Mouse (Mus musculus): ENCODE results near the gene Epb41. TPM values are rescaled to one million over a fixed set of nuclear protein-coding genes. Genes with fewer than 3 reads are reported as not detected.

Gene Epb41
- polyA plus RNA-seq, 1 experiment, result 21.6 TPM

DNA sequence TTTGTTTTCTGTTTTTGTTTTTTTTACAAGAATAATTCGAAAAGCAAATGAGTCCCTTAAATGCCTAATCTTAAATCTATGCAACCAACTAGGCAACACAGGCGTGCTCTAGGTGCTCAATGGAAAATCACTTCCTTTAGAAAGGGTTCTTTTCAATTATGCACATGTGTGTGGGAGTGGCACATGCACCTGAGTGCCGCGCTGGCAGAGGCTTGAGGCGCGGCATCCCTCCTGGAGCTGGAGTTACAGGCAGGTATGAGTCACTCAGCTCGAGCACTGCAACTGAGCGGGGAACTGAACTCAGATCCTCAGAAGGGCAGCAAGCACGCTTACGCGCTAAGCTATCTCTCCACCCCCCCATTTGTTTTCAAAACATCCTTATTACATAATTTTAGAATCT lies 127.3 kb downstream of the Epb41 start:
- DNase-seq (ENCODE audit: low read depth, low spot score), result peak; percentile 31
- 36% methylated on average over 11 of the region's 11 CpGs for WGBS

DNA sequence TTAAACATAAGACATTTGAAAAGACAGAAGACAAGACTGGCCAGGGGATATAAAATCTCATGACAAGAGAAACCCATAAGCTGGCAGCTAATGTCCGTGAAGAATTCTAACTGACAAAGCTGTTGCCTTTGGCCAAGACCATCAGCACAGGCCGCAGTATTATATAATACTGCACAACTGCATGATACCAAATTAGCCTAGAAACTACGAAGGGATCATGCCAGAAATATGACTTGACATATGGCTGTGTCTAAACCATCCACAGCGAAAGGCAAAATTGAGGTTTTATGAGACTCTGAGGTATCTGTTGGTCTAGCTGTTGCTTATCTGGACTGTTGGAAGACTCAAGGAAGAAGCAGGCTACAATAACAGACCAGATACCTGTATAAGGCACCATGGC lies 134.3 kb downstream of the Epb41 start:
- 88% methylated on average over 4 of the region's 4 CpGs for WGBS
- DNase-seq (ENCODE audit: low read depth, low spot score), result no peak

DNA sequence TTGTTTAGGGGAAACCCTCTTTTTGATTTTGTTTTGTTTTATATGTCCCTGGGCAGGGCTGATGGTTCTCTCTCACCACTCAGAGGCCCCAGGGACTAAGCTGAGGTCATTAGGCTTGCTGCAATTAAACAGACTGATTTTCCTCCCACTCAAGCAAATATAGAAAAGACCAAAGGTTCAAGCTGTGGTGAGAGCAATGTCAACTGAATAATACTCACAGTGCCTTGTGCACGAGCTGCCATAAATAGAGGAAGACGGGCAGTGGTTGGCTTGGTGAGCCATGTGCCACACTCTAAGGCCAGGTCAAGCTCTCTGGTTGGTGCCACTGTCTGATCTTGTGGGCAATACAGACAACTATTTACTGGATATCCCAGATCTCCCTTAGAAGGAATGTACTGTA lies 135.7 kb downstream of the Epb41 start:
- WGBS, result 55% methylated on average over 2 of the region's 2 CpGs
- DNase-seq (ENCODE audit: low read depth, low spot score), result no peak

DNA sequence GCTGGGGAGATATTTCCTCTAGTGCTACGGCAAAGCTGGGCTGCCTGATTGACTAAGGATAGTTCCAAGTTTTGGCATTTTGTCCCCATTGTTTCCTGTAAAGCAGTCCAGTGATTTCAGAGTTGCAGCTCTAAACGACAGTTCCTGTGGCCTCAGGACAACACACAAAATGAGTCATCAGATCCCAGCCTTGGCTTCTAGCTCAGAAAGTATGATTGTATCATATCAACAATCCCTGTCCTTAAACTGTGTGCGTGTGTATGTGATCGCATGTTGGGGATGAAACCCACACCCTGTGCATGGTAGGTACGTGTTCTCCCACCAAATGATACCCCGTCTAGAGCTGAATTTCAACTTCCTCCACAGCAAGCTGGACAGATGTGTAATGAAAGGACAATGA lies 146.0 kb downstream of the Epb41 start:
- no peak for DNase-seq (ENCODE audit: low read depth, low spot score)
- 63% methylated on average over 6 of the region's 6 CpGs for WGBS

DNA sequence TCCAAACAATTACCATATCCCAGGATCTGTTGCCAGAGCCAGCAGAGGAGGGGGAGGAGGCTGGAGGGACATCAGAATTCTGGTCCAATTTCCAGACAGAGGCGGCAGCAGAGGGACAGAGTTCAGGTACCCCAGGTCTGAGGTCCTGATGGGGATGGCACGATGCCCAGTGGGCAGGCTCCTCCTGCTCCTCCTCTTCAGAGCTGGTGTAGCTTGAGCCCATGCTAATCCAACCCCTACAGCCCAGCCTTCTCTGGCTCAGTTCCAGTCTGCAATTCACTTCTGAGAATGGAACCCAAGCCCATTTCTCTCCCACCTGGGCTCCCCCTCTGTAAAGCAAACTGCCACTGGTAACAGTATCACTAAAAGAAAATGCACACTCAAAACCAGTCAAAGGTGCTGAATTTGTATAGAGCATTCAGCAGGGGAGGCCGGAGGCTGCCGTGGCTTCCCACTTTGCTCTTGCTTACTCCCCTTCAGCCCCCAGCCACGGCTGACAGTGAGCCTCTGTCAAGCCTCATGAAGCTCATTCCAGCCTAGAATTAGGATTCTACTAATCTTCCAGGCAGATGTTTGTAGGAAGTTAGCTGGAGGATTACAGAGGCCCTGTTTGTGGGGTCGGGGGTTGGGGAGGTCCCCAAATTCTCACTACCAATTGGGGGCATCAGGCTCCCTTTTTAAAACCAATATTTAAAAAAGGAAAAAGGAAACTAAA lies 150.9 kb downstream of the Epb41 start:
- 72% methylated on average over 6 of the region's 6 CpGs for WGBS
- DNase-seq (ENCODE audit: low read depth, low spot score), result no peak

DNA sequence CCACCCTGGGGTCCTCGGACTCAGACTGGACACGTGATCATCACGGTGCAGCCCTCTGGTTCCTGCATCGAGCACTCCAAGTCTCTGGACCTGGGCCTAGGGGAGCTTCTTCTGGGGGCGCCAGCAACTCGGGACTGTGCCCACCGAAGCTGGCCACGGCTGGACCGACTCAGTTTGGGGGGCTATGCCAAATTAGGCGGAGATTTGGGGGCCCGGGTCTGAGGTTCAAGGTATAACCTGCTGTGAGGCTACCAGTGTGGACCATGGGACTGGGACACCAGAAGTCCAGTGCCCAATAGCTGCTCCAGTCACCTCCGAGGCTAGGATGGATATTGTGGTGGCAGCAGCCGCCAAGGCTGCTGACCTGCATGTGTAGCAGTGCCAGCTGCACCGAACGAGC lies 152.7 kb downstream of the Epb41 start:
- no peak for DNase-seq (ENCODE audit: low read depth, low spot score)
- 66% methylated on average over 15 of the region's 15 CpGs for WGBS

DNA sequence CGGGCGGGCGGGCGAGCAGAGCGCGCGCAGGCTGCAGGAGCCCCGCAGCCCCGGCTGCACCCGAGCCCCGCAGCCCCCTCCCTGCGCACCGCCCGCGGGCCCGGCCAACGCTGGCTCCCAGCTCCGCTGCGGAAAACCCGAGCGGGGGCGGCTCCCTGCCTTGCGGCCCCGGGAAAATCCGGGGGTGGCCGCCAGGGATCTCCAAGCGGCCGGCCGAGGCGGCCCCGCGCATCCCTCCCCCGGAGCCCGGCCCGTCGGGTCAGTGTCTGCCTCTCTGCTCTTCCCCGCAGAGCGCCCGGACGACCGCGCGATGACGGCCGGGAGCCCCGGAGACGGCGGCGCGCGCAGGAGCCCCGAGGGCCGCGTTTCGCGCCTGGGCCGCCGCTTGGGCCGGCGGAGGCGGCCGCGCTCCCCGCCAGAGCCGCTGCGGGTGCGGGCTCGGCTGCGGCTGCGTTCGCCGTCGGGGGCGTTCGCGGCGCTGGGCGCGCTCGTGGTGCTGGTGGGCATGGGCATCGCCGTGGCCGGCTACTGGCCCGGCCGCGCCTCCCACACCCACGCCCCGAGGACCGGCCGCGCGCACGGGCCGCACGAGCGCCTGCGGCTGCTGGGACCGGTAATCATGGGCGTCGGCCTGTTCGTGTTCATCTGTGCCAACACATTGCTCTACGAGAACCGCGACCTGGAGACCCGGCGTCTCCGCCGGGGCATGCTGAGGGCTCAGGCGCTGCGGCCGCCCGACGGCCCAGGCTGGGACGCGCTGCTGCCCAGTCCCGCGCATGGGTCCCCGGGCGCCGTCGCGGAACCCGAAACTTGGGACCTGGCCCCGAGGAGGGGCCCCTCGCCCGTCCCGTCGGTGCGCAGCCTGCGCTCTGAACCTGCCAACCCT lies 153.4 kb downstream of the Epb41 start, which contains the start of gene Tmem200b:
Tmem200b (plus strand) TSS at position 311 of the 886 bp plus-strand sequence.
- 2% methylated on average over 120 of the region's 130 CpGs for WGBS
- DNase-seq (ENCODE audit: low read depth, low spot score), result no peak

DNA sequence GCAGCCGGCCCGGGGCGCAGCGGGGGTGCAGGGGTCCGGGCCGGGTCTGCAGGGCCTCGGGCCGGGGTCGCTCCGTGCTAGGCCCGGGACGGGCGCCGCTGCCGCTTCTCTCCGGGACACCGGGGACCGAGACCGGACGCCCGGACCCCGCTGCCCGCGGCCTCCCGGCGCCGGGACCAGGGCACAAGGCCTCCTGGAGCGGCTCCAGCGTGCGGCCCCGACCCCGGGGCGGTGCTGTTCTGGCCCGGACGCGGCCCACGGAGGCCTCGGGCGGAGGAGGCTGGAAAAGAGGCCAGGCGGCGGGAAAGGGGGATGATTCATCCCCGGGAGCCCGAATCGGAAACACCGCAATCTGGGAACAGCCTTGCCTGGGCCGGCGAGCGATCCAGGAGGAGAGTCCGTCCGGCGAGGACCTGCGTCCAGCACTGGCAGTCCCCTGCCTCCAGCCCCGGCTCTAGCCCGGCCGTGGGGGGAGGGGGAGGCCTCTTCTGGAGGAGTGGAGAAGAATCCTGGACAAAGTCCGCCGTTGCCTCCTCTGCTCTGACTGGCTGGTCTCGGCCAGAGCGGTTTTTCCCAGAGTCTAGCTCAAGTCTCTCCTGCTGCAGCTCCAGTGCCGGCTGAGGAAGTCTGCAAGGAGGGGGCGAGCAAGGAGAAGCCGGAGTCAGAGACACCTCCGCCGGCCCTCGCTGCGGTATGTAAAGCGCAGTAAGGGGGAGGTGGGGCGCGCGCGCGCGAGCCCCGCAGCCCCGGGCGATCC lies 154.3 kb downstream of the Epb41 start:
- WGBS, result 1% methylated on average over 76 of the region's 76 CpGs
- DNase-seq (ENCODE audit: low read depth, low spot score), result no peak

DNA sequence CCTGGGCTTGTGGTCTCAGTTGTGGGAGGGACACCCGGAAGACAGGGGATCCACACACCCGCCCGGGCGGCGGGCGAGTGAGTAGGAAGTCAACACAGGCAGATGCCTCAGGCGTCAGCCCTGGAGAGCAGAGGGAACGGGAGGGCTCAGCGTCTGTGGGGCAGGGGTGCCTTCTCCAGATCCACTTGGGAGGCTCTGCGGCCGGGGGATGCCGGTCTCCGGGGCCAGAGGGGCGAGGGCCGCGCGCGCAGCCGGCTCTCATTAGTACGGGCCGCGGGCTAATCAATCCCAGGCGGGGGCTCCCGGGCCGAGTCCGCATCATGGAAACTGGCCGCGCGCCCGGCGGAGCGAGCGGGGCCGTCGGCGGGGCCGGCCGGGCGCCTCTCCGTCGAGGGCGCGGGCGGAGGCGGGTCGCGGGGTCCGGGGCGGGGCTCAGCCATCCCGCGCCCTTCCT lies 155.0 kb downstream of the Epb41 start:
- 9% methylated on average over 51 of the region's 51 CpGs for WGBS
- no peak for DNase-seq (ENCODE audit: low read depth, low spot score)

DNA sequence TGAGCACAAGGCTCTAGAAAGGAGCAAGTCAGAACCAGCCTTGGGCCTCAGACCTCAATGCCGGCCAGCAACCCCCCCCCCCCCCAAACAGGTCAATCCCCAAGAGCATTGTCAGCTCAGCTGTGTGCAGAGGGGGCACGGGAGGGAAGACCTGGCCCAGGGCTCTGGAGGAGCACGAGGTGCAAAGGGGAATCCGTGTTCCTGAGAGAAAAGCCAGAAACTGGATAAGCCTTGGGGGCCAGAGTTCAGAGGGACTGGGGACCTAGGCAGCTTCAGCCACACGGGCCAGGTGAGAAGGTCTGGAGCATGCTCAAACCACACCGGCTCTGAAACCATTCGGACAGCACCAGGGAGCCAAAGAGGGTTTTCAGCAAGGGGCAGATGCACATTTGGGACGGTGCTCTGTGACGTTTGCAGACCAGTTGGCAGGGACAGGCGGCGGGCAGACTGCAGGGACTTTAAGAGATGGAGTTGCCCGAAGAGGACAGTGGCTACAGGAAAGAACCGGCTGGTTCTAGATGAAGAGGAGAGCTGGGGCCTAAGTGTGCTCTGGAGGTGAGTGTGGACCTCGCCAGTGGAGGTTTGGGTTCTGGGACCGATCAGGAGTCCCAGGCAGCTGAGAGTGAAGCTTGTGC lies 155.5 kb downstream of the Epb41 start:
- 61% methylated on average over 15 of the region's 15 CpGs for WGBS
- no peak for DNase-seq (ENCODE audit: low read depth, low spot score)

DNA sequence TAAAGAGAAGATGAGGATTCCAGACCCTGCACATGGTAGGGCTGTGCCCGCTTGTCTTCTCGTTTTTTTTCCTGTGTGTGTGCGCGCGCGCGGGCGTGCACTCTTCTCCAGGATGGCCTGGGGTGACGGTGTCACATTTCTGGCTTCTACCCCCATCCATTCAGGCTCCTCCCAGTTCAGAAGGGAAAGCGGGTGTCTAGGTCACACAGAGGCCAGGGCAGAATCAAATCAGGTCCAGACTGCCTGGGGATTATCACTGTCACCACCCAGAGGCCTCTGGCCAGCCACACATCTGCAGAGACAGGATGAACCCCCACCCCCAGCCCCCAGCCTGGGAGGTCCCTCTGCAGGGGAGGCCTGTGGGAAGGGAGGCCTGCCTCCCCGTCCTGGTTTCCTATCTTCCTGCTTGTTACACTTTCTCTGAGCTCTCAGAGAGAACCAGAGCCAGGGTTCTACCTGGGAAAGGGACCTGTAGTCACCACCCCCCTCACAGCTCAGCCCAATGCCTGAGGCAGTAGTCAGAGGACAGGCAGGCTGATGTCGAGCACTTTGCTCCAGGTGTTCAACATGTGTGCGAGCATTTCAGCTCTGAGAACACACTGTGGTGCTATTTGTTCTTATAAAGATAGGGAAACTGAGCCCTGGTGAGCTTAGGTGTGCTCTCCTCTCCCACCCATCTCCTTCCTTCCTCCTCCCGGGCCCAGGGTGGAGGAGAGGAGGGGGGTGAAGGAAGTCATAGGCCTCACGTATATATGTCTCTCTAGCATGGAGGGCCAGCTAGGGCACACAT lies 156.2 kb downstream of the Epb41 start:
- DNase-seq (ENCODE audit: low read depth, low spot score), result no peak
- WGBS, result 52% methylated on average over 15 of the region's 15 CpGs

DNA sequence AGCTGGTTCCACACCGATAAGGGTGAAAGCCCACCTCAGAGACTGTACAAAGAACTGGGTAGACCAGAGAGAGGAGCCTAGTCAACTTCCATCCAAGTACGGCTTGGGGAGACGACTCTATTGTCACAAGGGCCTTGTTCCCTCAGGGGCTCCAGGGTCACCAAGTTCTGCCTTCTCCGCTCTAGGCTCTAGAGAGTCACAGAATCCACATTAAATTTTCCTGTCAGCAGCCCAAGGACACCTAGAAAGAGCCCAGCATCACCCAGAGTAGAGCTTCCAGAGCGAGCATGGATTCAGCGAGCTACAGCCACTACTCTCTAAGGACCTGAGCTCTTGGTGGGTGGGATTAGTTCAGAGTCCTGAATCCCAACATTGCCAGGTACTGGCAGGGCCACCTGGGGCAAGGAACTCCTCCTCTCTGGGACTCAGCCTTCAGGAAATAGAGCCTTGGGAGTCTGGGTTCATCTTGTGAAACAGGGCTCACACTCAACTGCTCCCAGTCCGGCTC lies 157.0 kb downstream of the Epb41 start:
- DNase-seq (ENCODE audit: low read depth, low spot score), result no peak
- WGBS, result 89% methylated on average over 7 of the region's 7 CpGs

DNA sequence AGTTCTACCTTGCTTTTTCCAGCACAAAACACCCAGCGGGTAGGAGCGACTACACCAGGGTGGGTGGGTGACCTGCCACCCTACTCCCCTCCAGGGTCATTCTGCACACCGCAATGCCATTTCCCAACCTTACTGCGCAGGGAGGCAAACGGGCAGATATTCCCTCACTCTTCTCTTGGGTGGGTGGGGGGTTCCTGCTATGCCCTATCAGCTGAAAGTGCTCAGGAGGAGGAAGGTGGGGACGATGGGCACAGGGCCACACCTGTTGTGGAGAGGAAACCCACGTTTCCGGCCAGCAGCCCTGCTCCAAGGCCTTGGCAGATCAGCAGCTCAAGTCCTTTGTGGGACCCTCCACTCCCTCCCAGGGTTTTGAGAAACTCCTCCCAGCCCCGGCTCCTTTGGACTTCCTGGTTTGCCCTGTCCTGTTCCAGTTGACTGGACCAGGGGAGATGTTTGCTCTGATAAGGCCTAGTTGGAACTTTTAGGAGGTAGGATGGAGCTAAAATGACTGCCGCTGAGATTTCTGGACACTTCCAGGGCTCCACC lies 158.0 kb downstream of the Epb41 start:
- WGBS, result 71% methylated on average over 10 of the region's 10 CpGs
- DNase-seq (ENCODE audit: low read depth, low spot score), result no peak

DNA sequence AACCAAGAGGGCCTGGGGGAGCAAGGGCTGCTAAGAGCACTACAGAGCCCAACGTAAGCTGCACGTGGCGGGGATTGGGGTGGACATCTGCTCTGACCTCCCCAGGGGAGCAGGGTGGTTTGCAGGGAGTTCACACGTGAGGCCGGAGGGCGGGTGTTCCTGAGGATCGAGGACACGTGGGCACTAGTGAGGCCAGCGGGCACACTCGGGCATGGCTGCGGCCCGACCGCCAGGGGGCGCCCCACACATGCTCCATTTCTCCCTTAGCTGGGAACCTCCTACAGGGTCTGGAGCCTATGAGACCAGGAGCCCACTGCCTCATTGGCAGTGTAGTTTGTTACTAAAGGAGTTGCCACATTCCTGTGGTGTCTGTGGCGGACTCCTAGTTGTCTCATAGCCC lies 158.7 kb downstream of the Epb41 start:
- 11% methylated on average over 15 of the region's 15 CpGs for WGBS
- no peak for DNase-seq (ENCODE audit: low read depth, low spot score)

DNA sequence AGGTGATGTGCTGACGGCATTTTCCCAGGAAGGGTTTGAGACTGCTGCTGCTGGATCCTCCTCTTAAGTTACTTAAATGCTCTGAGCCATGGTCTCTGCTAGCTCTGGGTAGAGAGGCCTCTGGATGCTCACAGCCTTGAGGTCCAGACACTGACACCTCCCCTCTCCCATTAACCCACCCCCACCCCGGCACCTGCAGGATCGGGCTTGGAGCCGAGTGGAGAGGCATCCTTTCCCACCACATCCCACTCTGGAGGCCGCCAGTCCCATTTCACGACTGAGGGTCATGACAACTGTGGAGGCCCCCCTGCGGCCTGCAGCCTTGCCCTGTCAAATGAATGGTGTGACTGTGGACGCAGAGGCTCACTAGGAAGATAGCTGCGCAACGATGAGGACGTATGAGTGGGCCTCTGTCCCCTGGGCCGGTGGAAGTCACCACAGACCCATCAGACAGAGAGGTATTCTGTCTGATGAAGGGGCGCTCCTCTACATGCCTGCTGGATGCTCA lies 159.2 kb downstream of the Epb41 start:
- no peak for DNase-seq (ENCODE audit: low read depth, low spot score)
- WGBS, result 64% methylated on average over 13 of the region's 13 CpGs

DNA sequence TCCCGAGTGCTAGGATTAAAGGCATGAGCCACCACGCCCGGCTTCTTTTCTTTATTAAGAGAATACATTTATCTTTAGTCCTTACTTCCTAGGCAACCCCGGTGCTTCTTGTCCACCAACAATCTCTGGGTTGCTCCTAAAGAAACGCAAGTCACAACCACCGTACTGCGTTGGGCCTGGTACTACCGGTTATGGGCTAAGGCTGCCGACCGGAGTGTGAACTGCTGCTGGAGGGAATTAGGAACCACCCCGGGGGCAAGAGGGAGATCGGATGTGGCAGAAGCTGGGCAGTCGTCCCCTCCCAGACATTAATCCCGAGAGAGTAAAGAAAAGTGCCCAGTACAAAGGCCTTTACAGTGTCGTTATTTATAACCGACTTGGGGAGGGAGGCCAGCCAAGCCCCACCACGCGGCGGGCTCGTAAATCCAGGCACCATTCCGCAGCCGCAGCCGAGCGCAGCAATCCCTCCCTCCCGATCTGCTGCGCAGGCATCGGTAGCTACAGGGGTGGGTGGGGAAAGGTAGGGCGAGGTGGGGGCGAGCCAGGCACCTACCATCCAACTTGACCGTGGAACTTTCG lies 160.1 kb downstream of the Epb41 start:
- DNase-seq (ENCODE audit: low read depth, low spot score), result no peak
- WGBS, result 7% methylated on average over 31 of the region's 31 CpGs

DNA sequence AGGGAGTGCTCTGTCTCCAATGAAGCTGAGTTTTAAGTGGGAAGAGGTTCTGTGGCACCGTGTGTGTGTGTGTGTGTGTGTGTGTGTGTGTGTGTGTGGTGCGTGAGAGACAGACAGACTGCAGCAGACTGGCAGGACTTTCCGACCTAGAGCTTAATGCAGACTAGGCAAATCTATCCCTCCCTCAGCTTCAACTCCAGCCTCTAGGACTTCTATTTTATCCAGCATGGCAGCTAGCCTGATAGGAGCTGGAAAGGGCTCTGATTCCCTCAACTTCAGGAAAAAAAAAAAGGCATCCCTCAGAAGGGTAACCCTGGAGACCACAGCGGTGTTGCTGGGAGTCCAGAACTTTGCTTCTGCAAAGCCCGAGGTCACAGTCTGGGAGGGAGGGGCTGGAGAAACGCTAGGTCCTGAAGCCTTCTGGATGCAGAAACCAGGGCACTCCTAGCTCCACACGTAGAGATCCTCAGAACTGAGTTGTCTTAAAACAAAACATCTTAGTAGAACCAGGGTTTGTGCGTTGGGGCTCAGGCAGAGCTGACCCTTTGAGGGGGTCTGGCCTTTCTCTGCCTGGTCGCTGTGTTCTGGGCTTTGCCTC lies 161.0 kb downstream of the Epb41 start:
- WGBS, result 68% methylated on average over 9 of the region's 9 CpGs
- no peak for DNase-seq (ENCODE audit: low read depth, low spot score)

DNA sequence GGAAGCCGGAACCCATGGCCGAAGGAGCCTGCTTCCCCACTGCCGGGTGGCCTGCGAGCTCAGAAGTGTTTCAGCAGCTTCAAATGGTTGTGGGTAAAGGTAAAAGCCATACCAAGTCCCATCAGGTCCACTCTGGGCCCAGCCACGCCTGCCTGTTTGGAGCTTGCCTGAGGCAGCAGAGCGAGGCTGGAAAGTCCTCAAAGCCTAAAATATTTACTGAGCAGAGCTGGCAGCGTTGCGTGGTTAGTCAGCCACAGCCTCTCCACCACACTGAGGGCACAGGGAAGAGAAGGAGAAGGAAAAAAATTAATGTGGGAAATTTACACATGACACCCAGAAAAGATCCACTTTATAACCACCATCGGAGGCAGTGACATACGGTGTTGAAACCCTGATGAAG lies 161.6 kb downstream of the Epb41 start:
- 64% methylated on average over 10 of the region's 10 CpGs for WGBS

More for the DNA sequence above, 161.6 kb downstream of the Epb41 start:
- no peak for DNase-seq (ENCODE audit: low read depth, low spot score)
